Mouse (Mus musculus) stomach, embryonic 14.5 days (tissue): ENCODE measurements around the gene Uhrf1. TPM values are rescaled to one million over a fixed set of nuclear protein-coding genes. Genes with fewer than 3 reads are reported as not detected.

Experiments
- ATAC-seq: fragments of 200-750 bp; cut with Nextera tagmentation; 2 replicates; pipeline ENCODE4 v1.8.0; 2017; ENCODE audit warnings: low read depth, moderate TSS enrichment; ENCODE audit not compliant: insufficient number of reproducible peaks, insufficient read depth, low FRiP score
- H3K27ac ChIP-seq: fragments of 300-500 bp; sonication (generic); 2 replicates; pipeline ENCODE4 v1.5.1; 2014; ENCODE audit warnings: mild to moderate bottlenecking, low read length, moderate library complexity, mixed read lengths
- H3K27me3 ChIP-seq: fragments of 300-500 bp; sonication (generic); 2 replicates; pipeline ENCODE4 v1.6.1; 2014; ENCODE audit warnings: low read length, control low read depth, mixed read lengths; ENCODE audit not compliant: control insufficient read depth, insufficient read depth
- H3K36me3 ChIP-seq: fragments of 300-500 bp; sonication (generic); 2 replicates; pipeline ENCODE4 v1.6.1; 2014; ENCODE audit warnings: mild to moderate bottlenecking, control low read depth, low read length, moderate library complexity, mixed read lengths; ENCODE audit not compliant: control insufficient read depth, insufficient read depth
- H3K4me1 ChIP-seq: fragments of 300-500 bp; sonication (generic); 2 replicates; pipeline ENCODE4 v1.6.1; 2014; ENCODE audit warnings: low read length, control low read depth, mixed read lengths; ENCODE audit not compliant: control insufficient read depth, insufficient read depth
- H3K4me2 ChIP-seq: fragments of 300-500 bp; sonication (generic); replicated peaks from 2 replicates; pipeline ENCODE4 v1.6.1; 2014; ENCODE audit warnings: low read depth, low read length, control low read depth
- H3K4me3 ChIP-seq: fragments of 300-500 bp; sonication (generic); 2 replicates; pipeline ENCODE4 v1.5.1; 2014; ENCODE audit warnings: low read depth, low read length, control low read depth
- H3K9ac ChIP-seq: fragments of 300-500 bp; sonication (generic); replicated peaks from 2 replicates; pipeline ENCODE4 v1.6.1; 2014; ENCODE audit warnings: low read depth, mild to moderate bottlenecking, control low read depth, low read length, moderate library complexity, mixed read lengths
- H3K9me3 ChIP-seq: fragments of 300-500 bp; sonication (generic); 2 replicates; pipeline ENCODE4 v1.6.1; 2016; ENCODE audit warnings: low read depth, low read length, control low read depth; ENCODE audit not compliant: control insufficient read depth
- WGBS: fragments of 180-500 bp; shearing (Covaris S2); extraction: QIAGEN DNeasy Blood & Tissue Kit; methylation state at CpG from one replicate; pipeline ENCODE4 v1.1.7; 2014; 5-methylcytosine and 5-hydroxymethylcytosine counted together
- polyA plus RNA-seq: library from polyadenylated mRNA; unstranded; fragments of >200 nt; fragmentation: Nextera tagmentation; extraction: Ambion mirVana; gene quantifications from 2 replicates; pipeline ENCODE4 v1.2.1, GENCODE M21; 2014

The Uhrf1 gene
- polyA plus RNA-seq, 1 experiment from 2014 or later, result 85.2 TPM

DNA sequence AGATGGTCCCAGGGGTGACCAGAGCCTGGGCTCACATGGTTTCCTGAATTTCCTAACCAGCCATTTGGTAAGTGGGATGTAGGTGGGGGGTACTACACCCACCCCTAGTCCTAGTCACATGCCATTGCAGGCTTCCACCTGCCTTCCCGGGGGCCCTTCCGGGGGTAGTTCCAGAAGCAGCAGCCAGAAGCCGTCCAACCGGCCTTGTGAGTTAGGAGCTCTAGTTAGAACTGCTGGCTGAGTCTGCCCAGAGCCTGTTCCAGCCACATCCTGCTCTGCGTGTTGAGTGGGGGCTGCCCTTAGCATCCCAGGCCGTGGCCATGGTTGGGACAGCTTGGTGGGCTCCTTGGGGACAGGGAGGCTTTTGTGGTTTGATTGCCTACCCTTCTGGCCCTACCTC lies 5.0 kb downstream of the Uhrf1 start:
- Histone ChIP-seq H3K27me3 (no peaks in the 10 kb centered on the region), H3K9ac (no peak overlapping the region), H3K36me3 (peaks cover 47% of the 10 kb centered on the region), H3K4me1 (peaks cover 28% of the 10 kb centered on the region), H3K4me3 (no peak overlapping the region), H3K27ac (peak overlapping the region; percentile 66; the same call in 1 of the 2 replicates), H3K4me2 (no peak overlapping the region; the same call in 1 of the 2 replicates), H3K9me3 (no peaks in the 10 kb centered on the region)
- ATAC-seq, result no peak
- 53% methylated on average over 6 of the region's 6 CpGs for WGBS

DNA sequence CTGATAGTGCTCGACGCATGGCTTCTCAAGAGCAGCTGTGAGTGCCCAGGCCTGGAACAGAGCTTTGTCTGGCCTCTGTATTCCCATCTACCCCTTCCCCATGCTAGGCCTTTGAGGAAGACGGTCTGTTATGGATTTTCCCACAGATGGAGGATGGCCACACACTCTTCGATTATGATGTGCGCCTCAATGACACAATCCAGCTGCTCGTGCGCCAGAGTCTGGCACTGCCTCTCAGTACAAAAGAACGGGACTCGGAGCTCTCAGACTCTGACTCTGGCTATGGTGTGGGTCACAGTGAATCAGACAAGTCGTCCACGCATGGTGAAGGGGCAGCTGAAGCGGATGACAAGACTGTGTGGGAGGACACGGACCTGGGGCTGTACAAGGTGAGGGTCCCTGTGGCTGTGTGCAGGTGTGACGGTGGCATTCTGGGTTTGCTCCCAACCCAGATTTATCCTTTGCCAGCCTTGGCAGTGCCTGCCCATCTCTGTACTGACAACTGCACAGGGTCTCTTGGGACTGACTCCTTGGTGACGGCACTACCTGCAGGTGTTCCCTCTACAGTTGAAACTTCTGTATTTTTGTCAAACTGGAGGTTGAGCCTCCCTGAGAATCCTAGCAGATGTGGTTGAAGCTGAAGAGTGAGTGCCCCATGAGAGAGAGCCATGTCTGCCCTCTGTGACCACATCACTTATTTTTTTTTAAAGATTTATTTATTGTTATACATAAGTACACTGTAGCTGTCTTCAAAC lies 6.2 kb downstream of the Uhrf1 start:
- Histone ChIP-seq H3K9ac (no peak overlapping the region), H3K4me1 (peaks cover 28% of the 10 kb centered on the region), H3K4me2 (no peak overlapping the region), H3K4me3 (no peak overlapping the region), H3K36me3 (peaks cover 53% of the 10 kb centered on the region), H3K9me3 (no peaks in the 10 kb centered on the region), H3K27ac (no peak overlapping the region), H3K27me3 (no peaks in the 10 kb centered on the region)
- WGBS, result 75% methylated on average over 15 of the region's 15 CpGs
- no peak for ATAC-seq

DNA sequence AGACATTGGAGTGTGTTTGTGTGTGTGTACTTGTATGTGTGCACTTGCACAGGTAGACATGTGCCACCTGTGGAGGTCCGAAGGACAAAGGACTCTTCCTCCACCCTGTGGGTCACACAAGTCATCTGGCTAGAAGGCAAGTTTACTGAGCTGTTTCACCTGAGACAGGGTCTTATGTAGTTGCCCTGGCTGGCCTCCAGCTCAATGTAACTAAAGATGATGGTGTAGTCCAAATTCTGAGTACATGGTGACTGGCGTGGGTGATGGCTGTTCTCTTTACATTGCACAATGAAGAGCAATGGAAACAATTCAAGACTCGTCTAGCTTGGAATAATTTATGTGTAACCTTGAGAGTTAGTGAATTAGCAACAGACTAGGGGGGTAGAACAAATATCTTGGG lies 21.3 kb downstream of the Uhrf1 start:
- no peaks in the 10 kb centered on the region for H3K27me3 ChIP-seq
- H3K4me3 ChIP-seq, result no peak overlapping the region
- no peak overlapping the region for H3K9ac ChIP-seq
- 68% methylated on average over 3 of the region's 3 CpGs for WGBS
- H3K4me1 ChIP-seq, result peaks cover 25% of the 10 kb centered on the region
- ATAC-seq, result no peak
- peaks cover 29% of the 10 kb centered on the region for H3K36me3 ChIP-seq
- H3K27ac ChIP-seq, result no peak overlapping the region
- no peaks in the 10 kb centered on the region for H3K9me3 ChIP-seq
- H3K4me2 ChIP-seq, result no peak overlapping the region

DNA sequence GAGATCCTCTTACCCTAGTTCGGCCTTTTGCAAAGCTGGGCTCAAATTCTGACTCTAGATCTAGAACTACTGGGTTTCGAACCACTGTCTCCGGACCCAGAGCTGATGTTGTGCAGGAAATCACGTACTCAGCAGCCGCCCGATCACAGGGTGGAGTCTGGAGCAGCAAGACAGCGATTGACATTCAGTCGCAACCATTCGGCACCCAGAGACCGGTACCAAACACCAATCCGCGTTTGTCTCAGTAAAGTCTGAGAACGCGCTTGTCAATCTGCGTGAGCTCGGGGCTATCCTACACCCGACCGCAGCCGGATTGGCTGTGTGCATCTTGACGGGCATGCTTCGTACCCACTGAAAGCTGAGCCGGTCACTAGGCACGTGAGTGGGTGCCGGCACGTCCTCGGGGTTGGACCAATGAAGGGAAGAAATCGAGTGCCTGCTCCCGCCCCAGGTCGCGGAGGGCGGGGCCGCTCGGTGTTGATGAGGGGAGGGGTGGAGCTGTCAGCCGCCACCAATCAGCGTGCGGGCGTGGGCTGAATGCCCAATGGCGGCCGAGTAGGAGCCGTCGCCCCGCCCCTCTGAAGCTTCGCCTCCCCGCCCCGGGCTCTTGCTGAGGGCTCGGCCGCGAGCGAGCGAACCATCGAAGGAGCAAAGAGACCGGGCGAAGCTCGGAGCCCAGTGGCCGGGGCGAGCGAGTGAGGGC lies 22.5 kb downstream of the Uhrf1 start, which contains the start of gene Kdm4b:
Gene Kdm4b, plus strand, starts transcription at position 613 of the 703 bp plus-strand sequence.
- no peaks in the 10 kb centered on the region for H3K9me3 ChIP-seq
- no peaks in the 10 kb centered on the region for H3K27me3 ChIP-seq
- H3K27ac ChIP-seq, result peak within 1 kb of the TSS; percentile 94
- under 1% methylated on average over 57 of the region's 57 CpGs for WGBS
- H3K4me2 ChIP-seq, result peak within 1 kb of the TSS; percentile 82
- H3K36me3 ChIP-seq, result peaks cover 17% of the 10 kb centered on the region
- peak within 1 kb of the TSS; percentile 96 for H3K9ac ChIP-seq
- H3K4me1 ChIP-seq, result peaks cover 35% of the 10 kb centered on the region
- H3K4me3 ChIP-seq, result peak within 1 kb of the TSS; percentile 84
- peak; percentile 100 for ATAC-seq

DNA sequence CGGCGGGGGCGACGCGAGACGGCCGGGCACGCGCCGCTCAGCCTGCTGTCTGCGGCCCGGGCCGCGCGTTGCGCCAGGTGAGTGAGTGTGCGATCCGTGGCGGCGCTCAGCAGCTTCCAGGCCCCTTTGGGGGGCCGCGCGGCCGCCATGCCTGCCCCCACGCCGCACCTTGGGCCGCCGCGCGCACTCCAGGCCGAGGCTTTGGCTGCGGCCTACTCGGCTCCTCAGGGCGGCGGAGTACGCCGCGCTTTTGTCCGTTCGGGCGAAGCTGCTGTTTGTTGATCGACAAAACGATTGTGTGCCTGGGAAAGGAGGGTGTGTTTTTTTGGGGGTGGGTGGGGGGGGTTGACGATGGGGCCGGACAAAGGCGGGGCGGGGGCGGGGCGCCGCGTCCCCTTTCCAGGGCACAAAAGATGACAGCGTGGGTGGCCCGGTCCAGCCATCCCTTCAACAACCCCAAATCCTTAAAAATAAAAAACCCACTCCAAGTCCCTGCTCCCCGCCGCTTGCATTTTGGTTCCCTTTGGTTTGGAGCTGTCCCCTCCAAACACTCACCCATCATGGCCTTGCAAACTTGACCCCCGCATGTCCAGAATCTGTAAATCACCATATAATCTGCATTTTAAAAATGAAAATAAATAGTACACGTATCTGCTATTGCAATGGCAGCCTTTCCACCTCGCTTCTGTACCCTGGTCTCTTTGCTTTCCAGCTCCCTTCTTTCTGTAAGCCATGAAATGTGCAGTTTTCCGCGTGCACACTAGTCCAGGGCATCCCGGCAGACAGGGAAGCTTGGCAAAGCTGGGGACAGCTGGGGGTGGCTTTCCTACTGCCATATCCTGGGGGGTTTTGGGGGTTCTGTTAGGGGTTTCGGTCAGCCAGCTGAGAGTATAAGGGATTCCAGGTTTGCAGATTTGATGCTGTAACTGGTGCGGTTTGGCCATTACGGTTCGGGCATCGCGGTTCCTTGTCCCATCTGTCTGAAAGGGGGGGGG lies 23.3 kb downstream of the Uhrf1 start:
- peak overlapping the region; percentile 94 for H3K27ac ChIP-seq
- peak; percentile 25; the same call in 1 of the 2 replicates for ATAC-seq

DNA sequence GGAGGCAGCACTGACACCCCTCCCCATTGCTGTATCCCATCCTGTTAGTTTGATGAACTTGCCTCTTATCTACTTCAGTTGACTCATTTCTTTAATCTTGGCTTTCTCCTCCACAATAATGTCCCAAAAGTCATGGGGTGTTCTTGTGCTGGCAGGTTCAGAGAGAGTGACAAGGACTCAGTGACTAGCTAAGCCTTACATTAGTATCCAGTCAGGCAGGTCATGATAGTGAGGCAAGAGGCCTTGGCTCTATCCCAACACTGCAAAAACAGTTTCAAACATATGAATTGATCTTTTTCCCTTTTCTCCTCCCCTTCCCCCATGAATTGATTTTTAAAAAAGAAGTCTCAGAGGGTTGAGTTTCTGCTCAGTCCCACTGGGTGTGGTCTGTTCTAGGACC lies 26.1 kb downstream of the Uhrf1 start:
- no peaks in the 10 kb centered on the region for H3K9me3 ChIP-seq
- H3K36me3 ChIP-seq, result no peaks in the 10 kb centered on the region
- H3K27me3 ChIP-seq, result no peaks in the 10 kb centered on the region
- H3K9ac ChIP-seq, result no peak overlapping the region
- no peak overlapping the region for H3K4me3 ChIP-seq
- no peak for ATAC-seq
- no peak overlapping the region for H3K27ac ChIP-seq
- H3K4me2 ChIP-seq, result no peak overlapping the region
- peaks cover 38% of the 10 kb centered on the region for H3K4me1 ChIP-seq

More for the DNA sequence above, 23.3 kb downstream of the Uhrf1 start:
- H3K4me1 ChIP-seq, result peaks cover 38% of the 10 kb centered on the region
- no peaks in the 10 kb centered on the region for H3K9me3 ChIP-seq
- H3K4me2 ChIP-seq, result peak overlapping the region; percentile 82
- no peaks in the 10 kb centered on the region for H3K27me3 ChIP-seq
- peaks cover 11% of the 10 kb centered on the region for H3K36me3 ChIP-seq
- peak overlapping the region; percentile 84 for H3K4me3 ChIP-seq
- peak overlapping the region; percentile 96 for H3K9ac ChIP-seq
- 2% methylated on average over 61 of the region's 67 CpGs for WGBS

DNA sequence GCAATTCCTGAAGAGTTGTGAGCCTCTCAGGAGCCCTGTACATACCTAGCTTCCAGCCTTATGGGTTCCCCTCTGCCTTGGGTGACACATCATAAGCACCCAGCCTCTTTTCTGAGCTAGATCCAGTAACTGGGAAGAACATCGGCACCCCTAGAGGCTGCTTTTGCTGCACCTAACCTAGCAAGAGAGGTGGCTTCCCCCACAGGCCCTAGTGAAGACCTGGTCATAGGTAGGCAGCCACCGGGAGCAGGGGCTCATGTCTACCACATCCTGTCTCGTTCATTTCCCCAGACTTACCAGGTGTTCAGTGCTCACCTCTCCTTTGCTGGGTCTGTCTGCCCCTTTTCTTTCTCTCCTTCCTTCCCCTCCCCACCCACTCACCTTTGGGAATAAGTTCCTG lies 27.2 kb downstream of the Uhrf1 start:
- no peak overlapping the region for H3K9ac ChIP-seq
- peaks cover 33% of the 10 kb centered on the region for H3K4me1 ChIP-seq
- H3K36me3 ChIP-seq, result 0 out of 2 replicates have a peak, but pooled peaks cover 3% of the 10 kb centered on the region
- H3K9me3 ChIP-seq, result no peaks in the 10 kb centered on the region
- no peak overlapping the region for H3K27ac ChIP-seq
- H3K4me3 ChIP-seq, result no peak overlapping the region
- no peaks in the 10 kb centered on the region for H3K27me3 ChIP-seq
- no peak overlapping the region for H3K4me2 ChIP-seq
- 64% methylated on average over 3 of the region's 3 CpGs for WGBS
- ATAC-seq, result no peak

GRCm38 (mm10) chr17:56331256-56331655 lies 28.1 kb downstream of the Uhrf1 start:
- no peaks in the 10 kb centered on the region for H3K9me3 ChIP-seq
- no peak overlapping the region for H3K27ac ChIP-seq
- H3K9ac ChIP-seq, result no peak overlapping the region
- peaks cover 33% of the 10 kb centered on the region for H3K4me1 ChIP-seq
- H3K27me3 ChIP-seq, result no peaks in the 10 kb centered on the region
- no peak overlapping the region for H3K4me3 ChIP-seq
- H3K36me3 ChIP-seq, result 0 out of 2 replicates have a peak, but pooled peaks cover 3% of the 10 kb centered on the region
- H3K4me2 ChIP-seq, result no peak overlapping the region
- ATAC-seq, result no peak
